Mouse (Mus musculus): ENCODE data around the gene Tagln2. TPM values are rescaled to one million over a fixed set of nuclear protein-coding genes. Genes with fewer than 3 reads are reported as not detected.

The Tagln2 gene
- polyA plus RNA-seq, 1 experiment from 2014 or later, result 113 TPM

- Histone ChIP-seq H3K9me3 (replicated peaks; ENCODE audit: control insufficient read depth, low read length) (no peaks in the 10 kb centered on the region), H3K27ac (ENCODE audit: low read length) (no peak within 1 kb of the TSS), H3K36me3 (ENCODE audit: control insufficient read depth, insufficient read depth) (no peaks in the 10 kb centered on the region), H3K27me3 (ENCODE audit: control insufficient read depth, insufficient read depth, low read depth, low read length) (peaks cover 6% of the 10 kb centered on the region), H3K4me3 (ENCODE audit: low read depth, low read length) (no peak within 1 kb of the TSS), H3K9ac (ENCODE audit: low read depth, low read length) (no peak within 1 kb of the TSS), H3K4me2 (ENCODE audit: low read depth, low read length) (no peak within 1 kb of the TSS), H3K4me1 (ENCODE audit: control insufficient read depth, low read depth, low read length) (peaks cover 3% of the 10 kb centered on the region; the same call in 1 of the 2 replicates)
- 51% methylated on average over 11 of the region's 11 CpGs for WGBS (ENCODE audit: insufficient replicate concordance)
- ATAC-seq (ENCODE audit: low read depth), result no peak
These were observed 55.8 kb downstream of the Tagln2 start, which contains the start of gene Vsig8 for GRCm38 (mm10) chr1:172555638-172556037. Vsig8 (plus strand) TSS chr1:172555938.

Other genes starting within 250 kb of the Tagln2 start
- not detected in 2 replicates for gene Atp1a4, start 241.6 kb upstream of the Tagln2 start, polyA plus RNA-seq (2015; fragmentation: Nextera tagmentation; extraction: Ambion mirVana)
- 16.8 and 20.6 TPM in 2 replicates for gene Igsf8, start 238.4 kb upstream of the Tagln2 start, polyA plus RNA-seq (2015; fragmentation: Nextera tagmentation; extraction: Ambion mirVana)
- 0.20 and 0.52 TPM in 2 replicates for gene Atp1a2, start 202.0 kb upstream of the Tagln2 start, polyA plus RNA-seq (2015; fragmentation: Nextera tagmentation; extraction: Ambion mirVana)
- 0.04 and 0.09 TPM in 2 replicates for gene Kcnj9, start 170.7 kb upstream of the Tagln2 start, polyA plus RNA-seq (2015; fragmentation: Nextera tagmentation; extraction: Ambion mirVana)
- gene Kcnj10, start 158.8 kb upstream of the Tagln2 start, polyA plus RNA-seq (2015; fragmentation: Nextera tagmentation; extraction: Ambion mirVana), result 0.07 and 0.09 TPM in 2 replicates
- 1.7 and 1.8 TPM in 2 replicates for gene Pigm, start 123.5 kb upstream of the Tagln2 start, polyA plus RNA-seq (2015; fragmentation: Nextera tagmentation; extraction: Ambion mirVana)
- 1.0 and 1.1 TPM in 2 replicates for gene Slamf9, start 24.7 kb upstream of the Tagln2 start, polyA plus RNA-seq (2015; fragmentation: Nextera tagmentation; extraction: Ambion mirVana)
- gene Igsf9, start 18.3 kb upstream of the Tagln2 start, polyA plus RNA-seq (2015; fragmentation: Nextera tagmentation; extraction: Ambion mirVana), result 0.81 and 2.5 TPM in 2 replicates
- gene Cfap45, start 20.8 kb downstream of the Tagln2 start, polyA plus RNA-seq (2015; fragmentation: Nextera tagmentation; extraction: Ambion mirVana), result 0.21 and 0.40 TPM in 2 replicates
- gene Vsig8, start 55.9 kb downstream of the Tagln2 start, polyA plus RNA-seq (2015; fragmentation: Nextera tagmentation; extraction: Ambion mirVana), result 0.05 TPM in 1 of 2 replicates, not detected in the other
- 0.11 and 0.15 TPM in 2 replicates for gene Slamf8, start 90.5 kb downstream of the Tagln2 start, polyA plus RNA-seq (2015; fragmentation: Nextera tagmentation; extraction: Ambion mirVana)
- 0.17 TPM in 1 of 2 replicates, not detected in the other for gene Fcrl6, start 102.5 kb downstream of the Tagln2 start, polyA plus RNA-seq (2015; fragmentation: Nextera tagmentation; extraction: Ambion mirVana)
- gene Dusp23, start 132.9 kb downstream of the Tagln2 start, polyA plus RNA-seq (2015; fragmentation: Nextera tagmentation; extraction: Ambion mirVana), result 5.4 and 5.6 TPM in 2 replicates
- gene Crp, start 198.0 kb downstream of the Tagln2 start, polyA plus RNA-seq (2015; fragmentation: Nextera tagmentation; extraction: Ambion mirVana), result 74.8 and 74.9 TPM in 2 replicates